Mouse (Mus musculus) stomach, postnatal 0 days (tissue): ENCODE results near the gene App. TPM values are rescaled to one million over a fixed set of nuclear protein-coding genes. Genes with fewer than 3 reads are reported as not detected.

Experiments used
- ATAC-seq: fragments of 200-750 bp; cut with Nextera tagmentation; 2 replicates; pipeline ENCODE4 v1.8.0; 2017; ENCODE audit not compliant: low FRiP score, low TSS enrichment
- DNase-seq: peaks from one replicate; pipeline ENCODE4 v3.0.0-alpha.2; 2016; ENCODE audit warnings: low spot score
- H3K27ac ChIP-seq: fragments of 300-500 bp; sonication (generic); replicated peaks from 2 replicates; pipeline ENCODE4 v1.5.1; 2014; ENCODE audit warnings: mild to moderate bottlenecking, control low read depth
- H3K27me3 ChIP-seq: fragments of 300-500 bp; sonication (generic); 2 replicates; pipeline ENCODE4 v1.6.1; 2014; ENCODE audit warnings: low read length; ENCODE audit not compliant: control insufficient read depth, insufficient read depth
- H3K36me3 ChIP-seq: fragments of 300-500 bp; sonication (generic); 2 replicates; pipeline ENCODE4 v1.6.1; 2014; ENCODE audit warnings: low read length, mixed read lengths; ENCODE audit not compliant: control insufficient read depth, insufficient read depth
- H3K4me1 ChIP-seq: fragments of 300-500 bp; sonication (generic); replicated peaks from 2 replicates; pipeline ENCODE4 v1.6.1; 2014; ENCODE audit warnings: antibody characterized with exemption; ENCODE audit not compliant: control insufficient read depth, insufficient read depth
- H3K4me2 ChIP-seq: fragments of 300-500 bp; sonication (generic); replicated peaks from 2 replicates; pipeline ENCODE4 v1.6.1; 2014; ENCODE audit warnings: low read depth, mild to moderate bottlenecking, control low read depth, moderate library complexity
- H3K4me3 ChIP-seq: fragments of 300-500 bp; sonication (generic); 2 replicates; pipeline ENCODE4 v1.5.1; 2014; ENCODE audit warnings: low read depth, low read length, control low read depth
- H3K9ac ChIP-seq: fragments of 300-500 bp; sonication (generic); 2 replicates; pipeline ENCODE4 v1.6.1; 2014; ENCODE audit warnings: mild to moderate bottlenecking, low read length, control low read depth, mixed read lengths
- H3K9me3 ChIP-seq: fragments of 300-500 bp; sonication (generic); 2 replicates; pipeline ENCODE4 v1.6.1; 2016; ENCODE audit warnings: low read length; ENCODE audit not compliant: control insufficient read depth
- CTCF ChIP-seq: IDR thresholded peaks from 2 replicates; pipeline ENCODE4 v1.5.1; 2016; ENCODE audit warnings: antibody characterized with exemption, low read depth, mild to moderate bottlenecking, moderate library complexity
- EP300 ChIP-seq: optimal IDR thresholded peaks from 2 replicates; pipeline ENCODE3; 2016; ENCODE audit warnings: antibody characterized with exemption
- WGBS: fragments of 180-500 bp; shearing (Covaris S2); extraction: QIAGEN DNeasy Blood & Tissue Kit; methylation state at CpG from one replicate; pipeline ENCODE4 v1.1.7; 2014; 5-methylcytosine and 5-hydroxymethylcytosine counted together
- polyA plus RNA-seq: library from polyadenylated mRNA; unstranded; fragments of >200 nt; fragmentation: Nextera tagmentation; extraction: Ambion mirVana; gene quantifications from 2 replicates; pipeline ENCODE4 v1.2.1, GENCODE M21; 2015

The App gene
- polyA plus RNA-seq, 1 experiment from 2014 or later, result 156 TPM

- no peak for TF ChIP-seq CTCF
- TF ChIP-seq EP300, result no peak
- Histone ChIP-seq H3K9ac (no peak overlapping the region), H3K4me3 (no peak overlapping the region), H3K27ac (no peak overlapping the region), H3K4me1 (no peaks in the 10 kb centered on the region), H3K4me2 (no peak overlapping the region), H3K27me3 (no peaks in the 10 kb centered on the region), H3K36me3 (no peaks in the 10 kb centered on the region), H3K9me3 (no peaks in the 10 kb centered on the region)
- no peak for DNase-seq
- WGBS, result 76% methylated on average over 3 of the region's 3 CpGs
- ATAC-seq, result no peak
These were observed 110.8 kb downstream of the App start for GRCm38 (mm10) chr16:85062732-85063131.

GRCm38 (mm10) chr16:85061725-85062124 lies 111.8 kb downstream of the App start:
- TF ChIP-seq EP300, result no peak
- TF ChIP-seq CTCF, result no peak
- Histone ChIP-seq H3K36me3 (no peaks in the 10 kb centered on the region), H3K4me2 (no peak overlapping the region), H3K9ac (no peak overlapping the region), H3K4me3 (no peak overlapping the region), H3K27me3 (no peaks in the 10 kb centered on the region), H3K9me3 (no peaks in the 10 kb centered on the region), H3K4me1 (no peaks in the 10 kb centered on the region), H3K27ac (no peak overlapping the region)
- 90% methylated on average over 4 of the region's 4 CpGs for WGBS
- ATAC-seq, result no peak
- DNase-seq, result no peak

GRCm38 (mm10) chr16:85058138-85058537 lies 115.4 kb downstream of the App start:
- 43% methylated on average over 5 of the region's 5 CpGs for WGBS
- Histone ChIP-seq H3K4me2 (no peak overlapping the region), H3K27ac (no peak overlapping the region), H3K9me3 (no peaks in the 10 kb centered on the region), H3K4me1 (no peaks in the 10 kb centered on the region), H3K4me3 (no peak overlapping the region), H3K36me3 (peaks cover 2% of the 10 kb centered on the region; the same call in 1 of the 2 replicates), H3K9ac (no peak overlapping the region), H3K27me3 (no peaks in the 10 kb centered on the region)
- ATAC-seq, result no peak
- DNase-seq, result no peak
- TF ChIP-seq CTCF, result no peak
- TF ChIP-seq EP300, result no peak

GRCm38 (mm10) chr16:85056212-85056611 lies 117.4 kb downstream of the App start:
- no peaks in the 10 kb centered on the region for H3K4me1 ChIP-seq
- no peak overlapping the region for H3K4me3 ChIP-seq
- no peak for TF ChIP-seq CTCF
- no peak for TF ChIP-seq EP300
- peaks cover 2% of the 10 kb centered on the region; the same call in 1 of the 2 replicates for H3K36me3 ChIP-seq
- 96% methylated on average over 10 of the region's 10 CpGs for WGBS
- H3K27ac ChIP-seq, result no peak overlapping the region
- no peak overlapping the region for H3K4me2 ChIP-seq
- H3K9me3 ChIP-seq, result no peaks in the 10 kb centered on the region
- H3K9ac ChIP-seq, result no peak overlapping the region
- H3K27me3 ChIP-seq, result no peaks in the 10 kb centered on the region
- no peak for DNase-seq
- ATAC-seq, result no peak

- DNase-seq (peak; percentile 28), ATAC-seq (peak; percentile 82)
- no peak overlapping the region for H3K4me2 ChIP-seq
- no peaks in the 10 kb centered on the region for H3K27me3 ChIP-seq
- TF ChIP-seq CTCF (no peak), EP300 (no peak)
- no peak overlapping the region for H3K27ac ChIP-seq
- H3K9me3 ChIP-seq, result no peaks in the 10 kb centered on the region
- no peaks in the 10 kb centered on the region for H3K4me1 ChIP-seq
- no peak overlapping the region for H3K4me3 ChIP-seq
- no peak overlapping the region for H3K9ac ChIP-seq
- peaks cover 2% of the 10 kb centered on the region; the same call in 1 of the 2 replicates for H3K36me3 ChIP-seq
- WGBS, result 59% methylated on average over 7 of the region's 7 CpGs
These were observed 119.6 kb downstream of the App start for GRCm38 (mm10) chr16:85053996-85054395.

GRCm38 (mm10) chr16:85047310-85047709 lies 126.3 kb downstream of the App start:
- TF ChIP-seq CTCF (no peak), EP300 (no peak)
- 55% methylated on average over 6 of the region's 6 CpGs for WGBS
- no peak for DNase-seq

More at GRCm38 (mm10) chr16:85047310-85047709, 126.3 kb downstream of the App start:
- Histone ChIP-seq H3K9ac (no peak overlapping the region), H3K4me2 (no peak overlapping the region), H3K27ac (no peak overlapping the region), H3K27me3 (no peaks in the 10 kb centered on the region), H3K36me3 (peaks cover 3% of the 10 kb centered on the region; the same call in 1 of the 2 replicates), H3K4me1 (no peaks in the 10 kb centered on the region), H3K4me3 (no peak overlapping the region), H3K9me3 (no peaks in the 10 kb centered on the region)
- no peak for ATAC-seq
